ENCODE assay signal across 17 mouse cellular contexts in genomic region chr14:23194569-23195529, GRCm38 (mm10).
"Had no signal": no experiment of that assay in that cellular context is flagged by ENCODE, and none has a peak within 500 bp of the region (broad histone marks: within the 10 kb centered on the region; RNA-seq: fewer than 3 reads in every experiment).

No protein-coding gene starts in this region.

- H3K9ac ChIP-seq: kidney, embryonic 15.5 days; limb, embryonic 13.5 days; liver, embryonic 12.5 days; liver, embryonic 15.5 days; lung, embryonic 15.5 days had no signal

- H3K4me2 ChIP-seq: kidney, embryonic 15.5 days; limb, embryonic 13.5 days; liver, embryonic 12.5 days; liver, embryonic 15.5 days; lung, embryonic 15.5 days; midbrain, embryonic 11.5 days had no signal

- DNase-seq: kidney, postnatal 14 days; kidney, postnatal 4 days; liver; lung, adult 18-20 months; lung, postnatal 14 days; lung, postnatal 4 days; midbrain, embryonic 14.5 days; thymus, adult 2 months; thymus, postnatal 14 days; thymus, postnatal 4 days had no signal

- H3K4me3 ChIP-seq: kidney, embryonic 15.5 days; limb, embryonic 10.5 days; limb, embryonic 13.5 days; liver, embryonic 12.5 days; liver, embryonic 15.5 days; lung, embryonic 15.5 days had no signal

- H3K9me3 ChIP-seq: kidney, embryonic 15.5 days; limb, embryonic 10.5 days; limb, embryonic 13.5 days; liver, embryonic 12.5 days; liver, embryonic 15.5 days; lung, embryonic 15.5 days had no signal

- ATAC-seq: liver, embryonic 12.5 days had no signal

- H3K27me3 ChIP-seq: kidney, embryonic 15.5 days; limb, embryonic 13.5 days; liver, embryonic 12.5 days; liver, embryonic 15.5 days; lung, embryonic 15.5 days had no signal

- H3K27ac ChIP-seq: kidney, embryonic 15.5 days; limb, embryonic 10.5 days; limb, embryonic 13.5 days; liver, embryonic 12.5 days; liver, embryonic 15.5 days; lung, embryonic 15.5 days had no signal

- H3K4me1 ChIP-seq: kidney, embryonic 15.5 days; limb, embryonic 10.5 days; limb, embryonic 13.5 days; liver, embryonic 12.5 days; liver, embryonic 15.5 days; lung, embryonic 15.5 days had no signal

- H3K36me3 ChIP-seq: kidney, embryonic 15.5 days; limb, embryonic 10.5 days; limb, embryonic 13.5 days; liver, embryonic 12.5 days; liver, embryonic 15.5 days; lung, embryonic 15.5 days had no signal
